Mouse (Mus musculus) CH12.LX (cell line): Measurements from ENCODE around the gene Rbmxl1.

Experiments used
- KAT2A ChIP-seq: IDR thresholded peaks from 2 replicates; pipeline ENCODE4 v1.6.1; 2012; ENCODE audit warnings: low read length, improper control_type of control experiment, inconsistent platforms; ENCODE audit not compliant: insufficient replicate concordance
- MAX ChIP-seq: IDR thresholded peaks from 2 replicates; pipeline ENCODE4 v1.6.1; 2011; ENCODE audit warnings: low read length, improper control_type of control experiment

DNA sequence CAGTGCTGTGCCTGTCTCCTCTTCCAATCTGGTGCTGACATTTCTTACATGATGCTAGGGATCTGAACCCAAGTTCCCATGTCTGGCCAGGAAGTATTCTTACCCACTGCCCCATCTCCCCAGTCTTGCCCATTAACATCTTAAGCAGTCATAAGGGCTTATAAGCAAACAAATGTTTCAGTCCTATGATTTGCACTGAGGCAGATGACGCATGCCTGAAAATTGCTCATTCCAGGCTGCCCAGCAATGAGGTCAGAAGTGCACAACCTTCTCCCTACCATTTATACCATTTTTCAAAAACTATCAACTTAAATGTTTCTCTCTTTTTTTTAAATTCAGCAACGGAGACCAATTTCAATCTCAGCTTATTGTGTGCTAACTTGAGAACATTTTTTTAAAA, 44.8 kb downstream of the Rbmxl1 start:
- TF ChIP-seq KAT2A = no peak
- no peak for TF ChIP-seq MAX
